Mouse (Mus musculus): ENCODE measurements around the gene Pcbp3.
A peak's percentile ranks its signal among the peaks of the same experiment; 100 is the strongest.

Pcbp3 gene

DNA sequence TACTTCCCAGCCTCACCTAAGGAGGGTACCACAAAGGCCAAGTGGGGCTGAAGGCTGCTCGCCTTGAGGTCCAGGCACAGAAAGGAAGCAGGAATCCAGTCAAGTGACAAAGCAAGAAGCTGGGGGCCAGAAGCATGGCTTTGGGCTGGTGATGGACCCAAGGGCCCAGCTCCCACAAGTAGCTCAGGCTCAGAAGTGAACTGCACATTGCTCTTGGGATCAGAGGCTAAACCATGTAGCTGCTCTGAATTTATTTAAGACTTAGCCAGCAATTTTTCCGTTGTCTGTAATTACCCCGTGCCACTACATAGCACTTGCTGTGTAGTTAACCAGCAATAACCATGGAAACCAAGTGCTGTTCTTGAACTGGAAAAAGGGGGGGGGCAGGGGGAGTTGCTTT lies 117.3 kb downstream of the Pcbp3 start:
- no peak for DNase-seq

DNA sequence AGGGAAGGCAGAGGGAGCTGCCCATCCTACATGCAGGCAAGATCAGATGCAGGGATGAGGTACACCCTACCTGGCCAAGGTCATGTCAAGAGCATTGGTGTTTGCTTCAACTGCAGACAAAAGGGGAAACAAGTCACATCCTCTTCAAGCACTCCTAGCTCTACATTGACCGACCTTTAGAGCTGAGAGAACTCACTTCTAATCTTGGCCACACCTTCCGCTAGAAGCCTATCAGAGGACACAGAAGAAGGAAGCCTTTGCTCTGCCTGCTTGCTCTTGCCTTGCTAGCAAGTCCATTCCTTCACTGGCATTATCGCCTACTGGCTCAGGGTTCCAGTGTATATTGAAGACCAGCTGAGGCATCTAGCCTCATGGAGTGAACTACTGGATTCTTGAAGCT lies 119.6 kb downstream of the Pcbp3 start:
- no peak for DNase-seq

DNA sequence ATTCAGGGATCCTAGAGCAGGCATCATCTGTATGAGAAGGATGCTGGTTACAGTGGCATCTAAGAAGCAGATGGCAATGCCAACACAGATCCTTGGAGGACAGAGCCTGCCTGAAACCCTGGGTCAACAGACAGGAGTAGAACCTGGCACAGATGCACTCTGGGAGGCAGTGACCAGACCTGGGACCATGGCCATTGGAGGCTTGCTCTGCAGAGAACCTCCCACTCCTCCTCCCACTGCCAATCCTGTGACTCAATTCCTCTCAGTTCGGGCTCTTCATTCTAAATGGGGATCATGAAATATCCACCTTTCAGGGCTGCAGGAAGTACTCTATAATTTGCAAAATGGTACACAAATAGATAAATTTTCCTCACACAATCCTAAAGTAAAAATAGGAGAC lies 120.5 kb downstream of the Pcbp3 start:
- no peak for DNase-seq

- no peak for DNase-seq
These were observed 121.1 kb downstream of the Pcbp3 start for GRCm38 (mm10) chr10:76840566-76840965.

GRCm38 (mm10) chr10:76835497-76836357 lies 126.0 kb downstream of the Pcbp3 start:
- peak; percentile 93 to 95 for DNase-seq

GRCm38 (mm10) chr10:76832841-76833240 lies 128.8 kb downstream of the Pcbp3 start:
- DNase-seq = no peak

- DNase-seq = no peak
These were observed 129.8 kb downstream of the Pcbp3 start for GRCm38 (mm10) chr10:76831915-76832314.

DNA sequence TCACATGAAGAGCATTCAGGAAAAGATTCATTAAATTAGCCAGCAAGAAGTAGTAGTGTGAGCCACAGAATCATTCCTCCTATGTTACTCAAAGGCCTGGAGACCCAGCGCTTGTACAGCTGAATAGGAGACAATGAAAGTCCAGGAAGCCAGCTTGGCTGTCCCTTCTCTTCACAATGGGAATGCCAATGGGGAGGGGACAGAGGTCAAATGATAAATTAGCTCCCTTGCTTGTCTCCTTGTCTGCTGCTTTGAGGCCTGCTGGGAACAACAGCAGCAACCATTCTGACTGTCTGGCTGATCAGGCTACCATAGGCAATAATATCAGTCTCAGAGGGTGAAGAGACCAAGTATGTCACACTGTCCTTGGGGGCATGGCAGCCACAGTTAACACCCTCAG lies 130.5 kb downstream of the Pcbp3 start:
- no peak for DNase-seq

DNA sequence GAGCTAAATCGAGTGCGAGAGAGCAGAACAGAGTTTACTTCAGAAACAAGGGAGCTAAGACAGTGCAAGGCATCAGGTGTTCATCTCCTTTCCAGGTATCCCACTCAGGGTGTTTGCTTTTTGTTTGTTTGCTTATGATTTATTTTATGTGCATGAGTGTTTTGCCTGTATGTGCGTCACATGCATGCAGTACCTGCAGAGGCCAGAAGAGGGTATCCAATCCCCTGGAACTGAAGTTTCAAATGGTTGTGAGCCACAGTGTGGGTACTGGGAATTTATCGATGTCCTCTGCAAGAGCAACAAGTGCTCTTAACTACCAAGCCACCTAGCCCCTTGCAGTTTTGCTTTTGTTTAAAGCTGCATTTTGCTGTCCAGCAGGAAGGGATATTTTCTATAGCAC lies 132.8 kb downstream of the Pcbp3 start:
- DNase-seq = no peak

GRCm38 (mm10) chr10:76822698-76823097 lies 139.0 kb downstream of the Pcbp3 start:
- DNase-seq = no peak

- no peak for DNase-seq
These were observed 142.4 kb downstream of the Pcbp3 start for GRCm38 (mm10) chr10:76819321-76819720.

DNA sequence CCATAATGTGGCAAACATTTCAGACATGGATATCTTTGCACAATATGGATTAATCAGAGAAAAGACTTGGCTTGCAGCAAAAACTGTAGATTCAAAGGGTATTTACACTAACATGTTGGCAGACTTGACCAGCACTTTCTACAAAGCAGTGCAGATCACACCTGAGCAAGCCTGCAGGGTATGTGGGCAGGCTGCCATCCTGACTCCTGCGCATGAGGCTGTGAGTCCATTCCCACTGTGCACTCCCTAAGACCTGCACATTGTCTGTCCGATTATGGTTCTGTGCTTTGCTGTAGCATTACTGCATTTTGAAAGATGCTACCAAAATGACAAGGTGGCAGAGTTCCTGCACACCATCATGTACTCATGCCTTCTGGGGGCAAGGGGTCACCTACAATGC lies 143.3 kb downstream of the Pcbp3 start:
- DNase-seq = peak; percentile 72 to 84

GRCm38 (mm10) chr10:76816930-76817329 lies 144.8 kb downstream of the Pcbp3 start:
- DNase-seq = peak in 1 of 2 experiments; percentile 40

DNA sequence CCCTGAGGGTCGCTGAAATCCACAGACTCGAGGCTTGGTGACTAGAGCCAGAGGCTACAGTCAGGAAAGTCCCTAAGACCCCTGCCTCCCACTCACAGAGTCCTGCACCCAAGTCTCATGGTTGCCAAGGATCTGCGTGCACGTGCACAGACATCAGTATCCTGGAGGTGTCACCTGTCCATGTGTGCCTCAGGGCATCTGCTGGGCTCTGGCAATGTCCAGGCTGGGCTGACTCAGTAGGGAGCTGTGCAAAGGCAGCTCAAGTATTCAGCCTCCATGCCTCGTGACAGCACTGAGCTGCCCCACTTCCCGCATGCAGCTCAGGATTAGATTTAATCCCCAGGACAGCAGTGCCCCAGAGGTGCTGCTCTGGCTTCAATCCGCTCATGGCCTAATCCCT lies 145.3 kb downstream of the Pcbp3 start:
- DNase-seq = peak; percentile 66 to 68

GRCm38 (mm10) chr10:76815481-76815880 lies 146.2 kb downstream of the Pcbp3 start:
- DNase-seq = peak; percentile 72 to 82

DNA sequence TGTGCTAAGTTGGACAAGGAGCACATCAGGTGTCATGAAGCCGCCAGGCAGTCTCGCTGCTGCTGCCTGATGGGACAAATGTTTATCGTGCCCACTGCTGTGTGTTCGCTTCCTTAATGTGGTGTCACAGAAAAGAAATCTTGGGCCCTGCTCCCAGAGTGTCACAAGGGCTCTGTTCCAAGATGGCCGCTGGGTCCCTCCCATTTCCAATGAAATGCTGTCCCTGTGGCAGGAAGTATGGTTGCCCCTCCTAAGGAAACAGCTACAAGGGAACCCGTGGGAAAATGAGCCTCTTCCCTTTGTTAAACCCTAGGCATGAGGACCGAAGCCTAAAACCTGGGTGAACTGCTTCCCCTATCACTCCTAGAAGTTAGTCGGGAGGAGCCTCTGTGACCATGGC lies 146.9 kb downstream of the Pcbp3 start:
- no peak for DNase-seq

GRCm38 (mm10) chr10:76809916-76810660 lies 151.6 kb downstream of the Pcbp3 start:
- no peak for DNase-seq

GRCm38 (mm10) chr10:76809439-76809838 lies 152.2 kb downstream of the Pcbp3 start:
- DNase-seq = peak; percentile 53 to 54

DNA sequence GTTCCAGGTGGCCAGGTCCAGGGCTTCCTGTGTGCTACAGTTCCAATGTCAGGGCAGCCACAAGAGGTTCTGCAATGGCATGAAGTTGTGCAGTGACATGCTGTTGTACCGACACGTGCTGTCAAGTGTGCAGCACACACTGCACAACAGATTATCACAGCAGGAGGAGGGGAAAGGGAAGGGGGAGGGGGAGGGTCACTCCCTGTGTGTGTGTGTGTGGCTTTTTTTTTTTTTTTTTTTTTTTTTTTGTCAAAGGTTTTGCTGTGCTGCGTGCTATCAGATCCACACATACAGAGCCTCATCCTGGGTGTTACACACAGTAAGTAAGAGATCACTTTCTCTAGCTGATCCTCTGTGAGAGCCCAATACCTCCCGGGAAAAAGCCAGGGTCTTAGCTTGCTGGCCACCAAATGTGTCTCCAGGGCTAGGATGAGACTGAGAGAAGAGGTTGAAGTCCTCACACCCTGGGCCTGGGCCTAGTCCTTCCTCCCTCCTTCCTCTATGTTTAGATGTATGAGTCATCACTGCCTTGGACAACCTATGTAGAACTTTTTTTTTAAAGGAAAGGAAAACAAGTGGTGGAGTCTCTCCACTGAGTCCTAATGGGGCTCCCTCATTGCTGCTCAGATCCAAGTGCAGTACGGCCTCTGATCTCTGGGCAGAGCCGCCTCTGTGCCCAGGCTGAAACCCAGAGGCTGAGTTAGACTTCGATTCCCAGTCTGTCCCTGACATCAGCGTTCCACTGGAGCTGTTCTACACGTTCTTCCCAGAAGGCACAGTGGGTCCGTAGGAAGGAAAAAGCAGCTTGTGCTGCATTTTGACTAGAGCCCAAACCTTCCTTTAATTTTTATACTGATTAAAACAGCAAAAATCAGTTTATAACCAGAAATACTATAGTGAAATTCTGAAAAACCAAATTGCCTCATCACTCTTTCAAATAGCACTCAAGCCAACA lies 153.0 kb downstream of the Pcbp3 start:
- DNase-seq = peak; percentile 42 to 45

DNA sequence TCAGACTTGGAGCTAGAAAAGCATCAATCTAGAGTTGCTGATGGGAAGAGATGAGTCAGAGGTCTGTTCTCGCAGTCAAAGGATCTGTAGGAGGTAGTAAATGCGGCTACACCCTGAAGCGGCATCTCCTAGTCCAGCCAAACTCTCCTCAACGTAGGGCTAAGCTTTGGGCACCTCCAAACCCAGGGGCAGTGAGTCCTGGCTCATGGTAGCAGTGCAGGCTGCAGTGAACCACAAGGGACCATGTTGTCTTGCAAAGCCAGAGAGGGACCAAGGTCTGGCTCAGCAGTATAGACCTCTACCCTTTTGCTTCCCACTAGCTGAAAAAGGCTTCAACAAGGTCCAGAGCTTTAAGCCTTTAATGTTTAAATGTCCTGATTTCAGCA lies 159.2 kb downstream of the Pcbp3 start:
- DNase-seq = peak in 1 of 2 experiments; percentile 60

GRCm38 (mm10) chr10:76801841-76802499 lies 159.7 kb downstream of the Pcbp3 start:
- peak; percentile 89 to 90 for DNase-seq

DNA sequence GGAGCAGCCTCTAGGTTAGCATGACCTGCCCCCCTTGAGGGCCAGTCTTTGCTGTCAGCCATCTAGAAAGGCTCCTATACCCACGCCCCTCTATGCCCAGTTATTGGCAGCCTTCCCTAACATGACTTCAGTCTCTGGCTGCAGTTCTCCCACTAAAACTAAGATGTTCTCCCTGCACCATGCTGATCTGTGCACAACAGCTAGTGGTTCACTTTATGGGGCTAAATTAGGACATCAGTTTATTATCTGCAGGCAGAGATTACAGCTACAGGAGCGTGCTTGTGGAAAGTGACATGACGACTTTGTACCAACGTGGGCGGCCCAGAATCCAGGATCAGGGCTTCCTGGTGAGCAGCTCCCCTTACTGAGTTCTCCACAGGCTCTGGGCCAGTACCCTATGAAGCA lies 160.4 kb downstream of the Pcbp3 start:
- DNase-seq = peak; percentile 46 to 58

Measured in cerebellum, postnatal 25 days (tissue).